Mouse (Mus musculus): ENCODE measurements around the gene Snapin. TPM values are rescaled to one million over a fixed set of nuclear protein-coding genes. Genes with fewer than 3 reads are reported as not detected.

The Snapin gene
- 69.1 TPM for polyA plus RNA-seq (2015; fragmentation: Illumina TruSeq; extraction: RNeasy Lipid Tissue Mini Kit (QIAGEN cat#74804); ENCODE audit: low read depth, low replicate concordance)

DNA sequence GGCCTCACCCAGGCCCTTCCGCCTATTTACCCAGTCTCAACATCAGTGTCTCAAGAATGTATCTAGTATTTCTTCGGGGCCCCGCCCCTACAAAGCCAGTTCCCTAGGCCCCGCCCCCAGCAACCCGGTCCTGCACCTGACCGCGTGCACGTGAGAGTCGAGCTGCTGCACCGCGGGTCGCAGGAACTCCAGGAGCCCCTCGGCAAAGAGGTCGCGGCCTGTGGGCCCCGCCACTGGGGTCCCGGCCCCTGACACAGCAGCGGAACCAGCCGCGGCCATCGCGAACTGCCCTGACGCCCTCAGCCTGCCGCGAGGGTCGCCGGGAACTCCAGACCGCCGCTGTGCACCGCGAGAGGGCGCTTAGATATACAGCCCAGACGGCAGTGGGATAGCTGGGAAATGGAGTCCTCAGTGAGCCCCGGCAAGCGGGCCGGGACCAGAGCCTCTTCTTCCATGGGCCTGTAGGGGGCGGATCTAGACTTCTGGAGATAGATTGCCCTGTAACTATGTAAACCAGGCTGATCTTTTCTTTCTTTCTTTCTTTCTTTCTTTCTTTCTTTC lies at the start of gene Snapin:
Gene Snapin, minus strand, starts transcription at position 338 of the 561 bp plus-strand sequence.

DNA sequence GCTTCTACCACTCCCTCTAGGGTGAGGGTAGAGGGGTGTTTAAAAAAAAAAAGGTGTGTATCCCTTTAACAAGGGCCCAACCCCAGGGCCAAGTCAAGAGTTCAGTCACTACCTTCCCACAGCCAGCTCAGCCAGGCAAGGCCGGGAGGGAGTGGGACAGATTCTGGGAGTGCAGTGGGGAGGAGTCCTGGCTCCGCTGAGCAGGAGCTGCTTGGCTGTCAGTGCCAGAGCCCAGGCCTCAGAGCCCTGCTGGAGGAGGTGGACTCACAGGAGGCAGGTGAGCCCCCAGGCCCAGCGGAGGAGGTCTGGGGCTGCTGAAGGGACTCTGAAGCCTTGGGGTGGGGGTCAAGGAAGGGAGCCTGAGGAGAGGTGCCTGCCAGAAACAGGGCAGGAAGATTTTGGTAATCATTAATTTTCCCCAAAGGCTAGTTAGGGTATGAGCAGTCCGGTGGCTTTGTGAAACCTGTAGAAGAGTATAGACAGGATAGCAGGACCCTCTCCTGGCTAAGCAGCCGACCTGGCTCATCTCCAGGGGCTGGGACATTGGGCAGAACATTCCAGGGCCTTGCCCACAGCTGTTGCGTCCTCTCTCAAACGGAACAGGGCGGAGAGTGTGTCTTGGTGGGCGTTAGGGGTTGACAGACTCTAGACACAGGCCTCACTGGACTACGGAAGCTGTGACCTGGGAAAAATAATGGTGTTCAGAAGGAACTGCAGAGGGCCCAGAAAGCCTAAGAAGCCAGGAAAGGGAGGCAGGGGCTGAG lies 46.5 kb upstream of the Snapin start, which contains the start of gene S100a16:
Gene S100a16, plus strand, starts transcription at position 114 of the 764 bp plus-strand sequence.

DNA sequence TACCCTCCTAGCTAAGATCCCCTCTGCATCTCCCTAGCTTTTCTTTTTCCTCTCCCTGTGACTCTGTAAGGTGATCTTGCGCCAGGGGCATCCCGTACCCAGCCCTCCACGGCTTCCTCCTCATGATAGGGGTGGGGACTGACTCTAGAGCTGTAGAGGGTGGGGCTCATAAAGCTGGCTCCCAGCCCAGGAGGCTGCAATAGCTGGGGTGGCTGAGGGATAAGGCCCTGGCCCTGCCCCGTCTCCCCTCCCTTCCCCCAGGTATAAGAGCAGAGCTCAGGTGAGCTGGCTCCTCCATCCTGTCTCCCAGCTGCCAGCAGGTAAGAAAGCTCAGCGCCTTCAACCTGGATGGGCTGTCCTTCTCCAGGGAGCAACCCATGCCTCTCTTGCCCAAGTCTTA lies 35.7 kb upstream of the Snapin start, which contains the start of gene S100a14:
Gene S100a14, plus strand, starts transcription at position 277 of the 400 bp plus-strand sequence.

DNA sequence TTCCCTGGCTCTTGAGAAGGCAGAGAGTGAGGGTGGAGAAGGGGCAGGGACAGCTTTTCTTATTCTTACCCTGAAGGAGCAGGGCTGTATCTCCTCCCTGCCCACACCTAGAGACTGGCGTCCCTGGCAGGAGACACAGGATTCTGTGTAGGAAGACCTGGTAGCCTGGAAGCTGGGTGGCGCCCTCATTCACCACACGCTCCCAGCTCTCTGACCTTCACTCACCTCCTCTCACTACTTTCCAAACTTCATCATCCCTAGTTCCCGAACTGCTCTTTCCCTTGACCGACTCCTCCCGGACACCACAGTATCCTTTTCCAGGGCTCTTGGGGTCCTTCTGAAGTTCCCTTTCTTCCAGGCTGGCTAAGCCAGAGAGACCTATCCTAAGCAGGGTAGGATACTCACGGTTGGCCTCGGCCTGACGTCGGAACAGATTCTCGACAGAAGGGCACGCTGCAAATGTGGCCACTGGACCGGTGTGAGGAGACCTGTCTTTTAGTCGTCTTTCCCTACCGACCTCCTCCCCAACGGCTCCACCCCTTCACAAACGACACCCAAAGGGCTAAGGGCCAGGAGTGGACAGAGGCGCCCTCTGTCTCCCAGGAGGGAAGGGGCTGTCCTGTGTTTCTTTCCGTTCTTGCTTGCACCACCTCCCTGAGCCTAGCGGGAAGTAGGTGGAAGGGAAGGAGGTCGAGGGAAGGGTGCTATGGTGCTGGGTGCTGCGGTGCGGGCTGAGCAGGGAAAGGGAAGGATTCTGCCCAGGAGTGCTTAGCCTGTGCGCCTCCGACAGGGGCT lies 23.2 kb upstream of the Snapin start, which contains the start of the genes S100a1 and S100a13:
Gene S100a1, minus strand, starts transcription at position 597 of the 795 bp plus-strand sequence.
Gene S100a13, plus strand, starts transcription at position 640 of the 795 bp plus-strand sequence.

DNA sequence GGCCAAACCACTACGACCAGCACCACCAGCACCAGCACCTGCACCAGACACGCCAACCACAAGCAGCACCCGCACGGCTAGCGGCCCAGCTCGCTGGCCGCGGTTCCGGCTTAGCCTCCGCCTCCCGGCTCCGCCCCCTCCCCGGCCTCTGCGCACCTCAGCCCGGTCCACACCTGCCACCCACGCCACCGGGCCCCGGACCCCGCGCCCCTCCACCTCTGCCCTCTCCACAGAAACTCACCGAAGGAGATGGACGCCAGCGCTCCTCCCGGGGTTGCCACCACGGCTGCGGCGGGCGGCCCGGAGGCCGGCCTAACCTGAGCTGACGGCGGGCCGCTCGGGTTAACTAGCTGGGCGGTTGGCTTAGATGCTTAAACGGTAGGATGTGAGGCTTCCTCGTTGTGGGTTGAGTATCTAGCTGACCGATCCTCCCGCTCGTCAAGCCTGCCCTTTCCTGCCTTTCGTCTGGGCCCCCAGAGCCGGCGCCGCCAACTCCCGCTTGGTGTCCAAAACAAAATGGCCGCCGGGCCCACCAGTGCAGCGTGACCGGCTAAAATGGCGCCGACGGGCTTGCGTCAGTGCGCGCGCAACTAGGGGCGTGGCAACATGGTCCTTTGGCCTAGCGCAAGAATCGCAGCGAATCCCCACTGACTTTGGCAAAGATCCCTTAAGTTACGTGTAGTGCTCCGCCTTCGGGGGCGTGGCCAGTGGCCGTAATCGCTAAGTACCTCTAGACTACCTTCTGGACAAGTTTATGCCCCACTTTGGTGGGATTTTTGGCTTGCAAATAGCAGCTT lies 18.3 kb upstream of the Snapin start, which contains the start of gene Chtop:
Gene Chtop, minus strand, starts transcription at position 549 of the 797 bp plus-strand sequence.

DNA sequence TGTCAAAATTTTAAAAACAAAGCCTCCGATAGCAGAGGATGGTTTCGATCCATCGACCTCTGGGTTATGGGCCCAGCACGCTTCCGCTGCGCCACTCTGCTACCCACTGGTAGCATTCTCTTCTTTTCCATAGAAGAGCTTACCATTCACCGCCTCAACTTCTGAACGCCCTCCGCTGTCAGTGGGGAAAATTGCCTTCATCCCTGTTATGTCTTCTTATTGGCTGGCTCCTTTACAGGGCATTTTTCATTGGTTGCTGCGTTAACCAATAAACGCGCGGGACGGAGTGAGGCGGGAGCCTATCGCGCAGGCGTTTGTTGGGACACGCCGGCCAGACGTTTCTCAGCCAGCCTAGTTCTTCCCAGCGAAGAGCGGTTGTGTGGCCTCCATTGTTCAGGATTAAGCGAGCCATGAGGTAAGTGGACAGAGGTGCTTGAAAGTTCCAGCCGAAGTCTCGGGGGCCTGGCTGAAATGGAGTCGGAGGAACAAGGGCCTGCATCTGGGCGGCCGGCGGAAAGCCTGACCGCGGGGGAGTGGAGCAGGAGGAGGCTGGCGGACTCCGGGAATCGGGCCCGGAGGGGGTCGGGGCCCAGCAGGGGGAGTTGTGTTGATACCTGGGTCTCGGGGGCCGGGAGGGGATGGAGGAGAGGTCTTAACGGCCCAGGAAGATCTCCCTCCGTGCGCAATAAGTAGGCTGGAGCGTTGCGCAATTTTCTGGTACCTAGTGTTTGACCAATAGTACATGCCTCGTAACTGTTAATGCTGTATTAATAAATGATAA lies 14.8 kb downstream of the Snapin start, which contains the start of gene Ilf2:
Gene Ilf2, plus strand, starts transcription at position 296 of the 781 bp plus-strand sequence.

DNA sequence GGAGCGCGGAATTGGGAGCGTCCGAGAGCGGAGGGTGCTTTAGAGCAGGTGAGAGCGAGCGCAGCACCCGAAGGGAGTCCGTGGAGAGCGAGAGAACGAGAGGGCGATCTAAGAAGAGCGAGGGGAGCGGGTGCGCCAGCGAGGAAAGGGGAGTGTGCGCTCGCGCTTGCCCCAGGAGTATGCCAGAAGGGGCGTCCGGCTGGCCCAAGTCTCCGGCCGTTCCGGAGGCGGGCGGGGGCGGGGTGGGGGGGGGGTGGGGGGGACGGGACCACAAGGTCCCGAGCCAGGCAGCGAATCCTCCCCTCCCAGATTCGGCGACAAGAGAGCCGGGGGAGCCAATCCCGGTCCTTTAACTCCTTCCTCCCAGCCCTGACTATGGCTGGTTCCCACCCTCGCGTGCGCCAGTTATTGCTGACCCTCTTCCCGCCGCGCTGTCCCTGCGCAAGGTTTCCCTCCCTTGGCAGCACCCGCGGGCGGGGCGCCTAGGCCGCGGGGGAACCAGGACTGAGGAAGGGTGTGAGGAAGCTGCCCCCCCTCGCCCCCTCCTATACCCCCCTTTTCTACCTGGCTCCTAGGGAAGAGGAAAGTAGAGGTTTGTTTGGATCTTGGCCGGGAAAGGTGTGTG lies 25.0 kb downstream of the Snapin start, which contains the start of gene Npr1:
Gene Npr1, minus strand, starts transcription at position 181 of the 625 bp plus-strand sequence.

Other genes with a start within 250 kb of the Snapin start
- gene Creb3l4, start 247.5 kb downstream of the Snapin start, polyA plus RNA-seq (2015; fragmentation: Illumina TruSeq; extraction: RNeasy Lipid Tissue Mini Kit (QIAGEN cat#74804); ENCODE audit: low read depth, low replicate concordance), result 0.43 TPM
- gene Slc39a1, start 242.9 kb downstream of the Snapin start, polyA plus RNA-seq (2015; fragmentation: Illumina TruSeq; extraction: RNeasy Lipid Tissue Mini Kit (QIAGEN cat#74804); ENCODE audit: low read depth, low replicate concordance), result 38.5 TPM
- gene Crtc2, start 236.9 kb downstream of the Snapin start, polyA plus RNA-seq (2015; fragmentation: Illumina TruSeq; extraction: RNeasy Lipid Tissue Mini Kit (QIAGEN cat#74804); ENCODE audit: low read depth, low replicate concordance), result 26.1 TPM
- 19.6 TPM for gene Dennd4b, start 225.8 kb downstream of the Snapin start, polyA plus RNA-seq (2015; fragmentation: Illumina TruSeq; extraction: RNeasy Lipid Tissue Mini Kit (QIAGEN cat#74804); ENCODE audit: low read depth, low replicate concordance)
- 30.8 TPM for gene Gatad2b, start 197.9 kb downstream of the Snapin start, polyA plus RNA-seq (2015; fragmentation: Illumina TruSeq; extraction: RNeasy Lipid Tissue Mini Kit (QIAGEN cat#74804); ENCODE audit: low read depth, low replicate concordance)
- 5.1 TPM for gene Slc27a3, start 101.1 kb downstream of the Snapin start, polyA plus RNA-seq (2015; fragmentation: Illumina TruSeq; extraction: RNeasy Lipid Tissue Mini Kit (QIAGEN cat#74804); ENCODE audit: low read depth, low replicate concordance)
- 40.2 TPM for gene Ints3, start 57.4 kb downstream of the Snapin start, polyA plus RNA-seq (2015; fragmentation: Illumina TruSeq; extraction: RNeasy Lipid Tissue Mini Kit (QIAGEN cat#74804); ENCODE audit: low read depth, low replicate concordance)
- gene Npr1, start 25.2 kb downstream of the Snapin start, polyA plus RNA-seq (2015; fragmentation: Illumina TruSeq; extraction: RNeasy Lipid Tissue Mini Kit (QIAGEN cat#74804); ENCODE audit: low read depth, low replicate concordance), result 2.9 TPM
- gene Ilf2, start 14.9 kb downstream of the Snapin start, polyA plus RNA-seq (2015; fragmentation: Illumina TruSeq; extraction: RNeasy Lipid Tissue Mini Kit (QIAGEN cat#74804); ENCODE audit: low read depth, low replicate concordance), result 126 TPM
- gene Chtop, start 18.5 kb upstream of the Snapin start, polyA plus RNA-seq (2015; fragmentation: Illumina TruSeq; extraction: RNeasy Lipid Tissue Mini Kit (QIAGEN cat#74804); ENCODE audit: low read depth, low replicate concordance), result 185 TPM
- 248 TPM for gene S100a1, start 23.4 kb upstream of the Snapin start, polyA plus RNA-seq (2015; fragmentation: Illumina TruSeq; extraction: RNeasy Lipid Tissue Mini Kit (QIAGEN cat#74804); ENCODE audit: low read depth, low replicate concordance)
- 69.5 TPM for gene S100a13, start 23.4 kb upstream of the Snapin start, polyA plus RNA-seq (2015; fragmentation: Illumina TruSeq; extraction: RNeasy Lipid Tissue Mini Kit (QIAGEN cat#74804); ENCODE audit: low read depth, low replicate concordance)
- gene S100a14, start 35.8 kb upstream of the Snapin start, polyA plus RNA-seq (2015; fragmentation: Illumina TruSeq; extraction: RNeasy Lipid Tissue Mini Kit (QIAGEN cat#74804); ENCODE audit: low read depth, low replicate concordance), result not detected
- gene S100a16, start 46.2 kb upstream of the Snapin start, polyA plus RNA-seq (2015; fragmentation: Illumina TruSeq; extraction: RNeasy Lipid Tissue Mini Kit (QIAGEN cat#74804); ENCODE audit: low read depth, low replicate concordance), result 176 TPM
- gene S100a3, start 69.5 kb upstream of the Snapin start, polyA plus RNA-seq (2015; fragmentation: Illumina TruSeq; extraction: RNeasy Lipid Tissue Mini Kit (QIAGEN cat#74804); ENCODE audit: low read depth, low replicate concordance), result 2.3 TPM
- not detected for gene S100a2, start 99.2 kb upstream of the Snapin start, polyA plus RNA-seq (2015; fragmentation: Illumina TruSeq; extraction: RNeasy Lipid Tissue Mini Kit (QIAGEN cat#74804); ENCODE audit: low read depth, low replicate concordance)
- not detected for gene Gm42674, start 110.9 kb upstream of the Snapin start, polyA plus RNA-seq (2015; fragmentation: Illumina TruSeq; extraction: RNeasy Lipid Tissue Mini Kit (QIAGEN cat#74804); ENCODE audit: low read depth, low replicate concordance)
- 12.5 TPM for gene S100a4, start 112.7 kb upstream of the Snapin start, polyA plus RNA-seq (2015; fragmentation: Illumina TruSeq; extraction: RNeasy Lipid Tissue Mini Kit (QIAGEN cat#74804); ENCODE audit: low read depth, low replicate concordance)
- gene S100a5, start 117.5 kb upstream of the Snapin start, polyA plus RNA-seq (2015; fragmentation: Illumina TruSeq; extraction: RNeasy Lipid Tissue Mini Kit (QIAGEN cat#74804); ENCODE audit: low read depth, low replicate concordance), result not detected
- 43.2 TPM for gene S100a6, start 121.8 kb upstream of the Snapin start, polyA plus RNA-seq (2015; fragmentation: Illumina TruSeq; extraction: RNeasy Lipid Tissue Mini Kit (QIAGEN cat#74804); ENCODE audit: low read depth, low replicate concordance)
- gene S100a7a, start 163.0 kb upstream of the Snapin start, polyA plus RNA-seq (2015; fragmentation: Illumina TruSeq; extraction: RNeasy Lipid Tissue Mini Kit (QIAGEN cat#74804); ENCODE audit: low read depth, low replicate concordance), result not detected
- gene S100a8, start 177.9 kb upstream of the Snapin start, polyA plus RNA-seq (2015; fragmentation: Illumina TruSeq; extraction: RNeasy Lipid Tissue Mini Kit (QIAGEN cat#74804); ENCODE audit: low read depth, low replicate concordance), result 4.9 TPM
- gene S100a9, start 204.7 kb upstream of the Snapin start, polyA plus RNA-seq (2015; fragmentation: Illumina TruSeq; extraction: RNeasy Lipid Tissue Mini Kit (QIAGEN cat#74804); ENCODE audit: low read depth, low replicate concordance), result 7.0 TPM
- gene Pglyrp4, start 235.9 kb upstream of the Snapin start, polyA plus RNA-seq (2015; fragmentation: Illumina TruSeq; extraction: RNeasy Lipid Tissue Mini Kit (QIAGEN cat#74804); ENCODE audit: low read depth, low replicate concordance), result not detected